Mouse (Mus musculus): ENCODE measurements around the gene Hsd11b2. TPM values are rescaled to one million over a fixed set of nuclear protein-coding genes. Genes with fewer than 3 reads are reported as not detected.

Hsd11b2 gene
- polyA plus RNA-seq, 1 experiment from 2014 or later, result 3.8 TPM

GRCm38 (mm10) chr8:105521995-105522769 is 3.6 kb downstream of the Hsd11b2 start:
- H3K27ac ChIP-seq (ENCODE audit: low read depth), result no peak overlapping the region
- no peaks in the 10 kb centered on the region for H3K27me3 ChIP-seq (replicated peaks; ENCODE audit: control insufficient read depth, insufficient read depth, low read length)
- H3K36me3 ChIP-seq (ENCODE audit: control insufficient read depth, insufficient read depth, low read length), result peaks cover 21% of the 10 kb centered on the region
- H3K9ac ChIP-seq (ENCODE audit: low read length), result no peak overlapping the region
- no peak overlapping the region for H3K4me2 ChIP-seq (ENCODE audit: low read length)
- H3K4me1 ChIP-seq (replicated peaks; ENCODE audit: control insufficient read depth, insufficient read depth, low read length), result peaks cover 43% of the 10 kb centered on the region
- no peak overlapping the region for H3K4me3 ChIP-seq (ENCODE audit: low read depth, low read length)
- DNase-seq (ENCODE audit: low spot score), result no peak
- H3K9me3 ChIP-seq (ENCODE audit: control insufficient read depth, low read length), result no peaks in the 10 kb centered on the region
- ATAC-seq (replicated peaks; ENCODE audit: low FRiP score, low TSS enrichment, low read depth), result no peak
- 64% methylated on average over 21 of the region's 21 CpGs for WGBS

- DNase-seq (ENCODE audit: low spot score), result no peak
- H3K4me3 ChIP-seq (ENCODE audit: low read depth, low read length), result no peak overlapping the region
- 41% methylated on average over 9 of the region's 9 CpGs for WGBS
- no peak overlapping the region for H3K27ac ChIP-seq (ENCODE audit: low read depth)
- no peaks in the 10 kb centered on the region for H3K9me3 ChIP-seq (ENCODE audit: control insufficient read depth, low read length)
- peaks cover 21% of the 10 kb centered on the region for H3K36me3 ChIP-seq (ENCODE audit: control insufficient read depth, insufficient read depth, low read length)
- H3K4me1 ChIP-seq (replicated peaks; ENCODE audit: control insufficient read depth, insufficient read depth, low read length), result peaks cover 36% of the 10 kb centered on the region
- no peak for ATAC-seq (replicated peaks; ENCODE audit: low FRiP score, low TSS enrichment, low read depth)
- H3K27me3 ChIP-seq (replicated peaks; ENCODE audit: control insufficient read depth, insufficient read depth, low read length), result no peaks in the 10 kb centered on the region
- H3K9ac ChIP-seq (ENCODE audit: low read length), result no peak overlapping the region
- H3K4me2 ChIP-seq (ENCODE audit: low read length), result no peak overlapping the region
Measured at GRCm38 (mm10) chr8:105522890-105523289, 4.3 kb downstream of the Hsd11b2 start.

- ATAC-seq (replicated peaks; ENCODE audit: low FRiP score, low TSS enrichment, low read depth), result no peak
- 90% methylated on average over 2 of the region's 2 CpGs for WGBS
Measured at GRCm38 (mm10) chr8:105527110-105527509, 8.6 kb downstream of the Hsd11b2 start.

GRCm38 (mm10) chr8:105528206-105528605 is 9.7 kb downstream of the Hsd11b2 start:
- 94% methylated on average over 1 of the region's 1 CpGs for WGBS
- no peak for DNase-seq (ENCODE audit: low spot score)
- H3K4me2 ChIP-seq (ENCODE audit: low read length), result no peak overlapping the region
- H3K4me3 ChIP-seq (ENCODE audit: low read depth, low read length), result no peak overlapping the region
- H3K27me3 ChIP-seq (replicated peaks; ENCODE audit: control insufficient read depth, insufficient read depth, low read length), result no peaks in the 10 kb centered on the region
- H3K27ac ChIP-seq (ENCODE audit: low read depth), result no peak overlapping the region
- peaks cover 6% of the 10 kb centered on the region for H3K4me1 ChIP-seq (replicated peaks; ENCODE audit: control insufficient read depth, insufficient read depth, low read length)
- peaks cover 33% of the 10 kb centered on the region for H3K36me3 ChIP-seq (ENCODE audit: control insufficient read depth, insufficient read depth, low read length)
- ATAC-seq (replicated peaks; ENCODE audit: low FRiP score, low TSS enrichment, low read depth), result no peak
- H3K9ac ChIP-seq (ENCODE audit: low read length), result no peak overlapping the region
- H3K9me3 ChIP-seq (ENCODE audit: control insufficient read depth, low read length), result no peaks in the 10 kb centered on the region

More at GRCm38 (mm10) chr8:105527110-105527509, 8.6 kb downstream of the Hsd11b2 start:
- Histone ChIP-seq H3K27me3 (replicated peaks; ENCODE audit: control insufficient read depth, insufficient read depth, low read length) (no peaks in the 10 kb centered on the region), H3K4me3 (ENCODE audit: low read depth, low read length) (no peak overlapping the region), H3K4me2 (ENCODE audit: low read length) (no peak overlapping the region), H3K36me3 (ENCODE audit: control insufficient read depth, insufficient read depth, low read length) (peaks cover 33% of the 10 kb centered on the region), H3K9ac (ENCODE audit: low read length) (no peak overlapping the region), H3K4me1 (replicated peaks; ENCODE audit: control insufficient read depth, insufficient read depth, low read length) (peaks cover 9% of the 10 kb centered on the region), H3K9me3 (ENCODE audit: control insufficient read depth, low read length) (no peaks in the 10 kb centered on the region), H3K27ac (ENCODE audit: low read depth) (no peak overlapping the region)
- DNase-seq (ENCODE audit: low spot score), result no peak

GRCm38 (mm10) chr8:105529271-105529670 is 10.7 kb downstream of the Hsd11b2 start:
- ATAC-seq (replicated peaks; ENCODE audit: low FRiP score, low TSS enrichment, low read depth) (no peak), DNase-seq (ENCODE audit: low spot score) (no peak)
- H3K4me1 ChIP-seq (replicated peaks; ENCODE audit: control insufficient read depth, insufficient read depth, low read length), result peaks cover 17% of the 10 kb centered on the region
- WGBS, result 88% methylated on average over 3 of the region's 3 CpGs
- H3K36me3 ChIP-seq (ENCODE audit: control insufficient read depth, insufficient read depth, low read length), result peaks cover 25% of the 10 kb centered on the region
- H3K9ac ChIP-seq (ENCODE audit: low read length), result no peak overlapping the region
- no peaks in the 10 kb centered on the region for H3K9me3 ChIP-seq (ENCODE audit: control insufficient read depth, low read length)
- no peaks in the 10 kb centered on the region for H3K27me3 ChIP-seq (replicated peaks; ENCODE audit: control insufficient read depth, insufficient read depth, low read length)
- no peak overlapping the region for H3K27ac ChIP-seq (ENCODE audit: low read depth)
- no peak overlapping the region for H3K4me2 ChIP-seq (ENCODE audit: low read length)
- H3K4me3 ChIP-seq (ENCODE audit: low read depth, low read length), result no peak overlapping the region

- peaks cover 18% of the 10 kb centered on the region for H3K4me1 ChIP-seq (replicated peaks; ENCODE audit: control insufficient read depth, insufficient read depth, low read length)
- no peak overlapping the region for H3K27ac ChIP-seq (ENCODE audit: low read depth)
- DNase-seq (ENCODE audit: low spot score) (no peak), ATAC-seq (replicated peaks; ENCODE audit: low FRiP score, low TSS enrichment, low read depth) (no peak)
- H3K27me3 ChIP-seq (replicated peaks; ENCODE audit: control insufficient read depth, insufficient read depth, low read length), result no peaks in the 10 kb centered on the region
- H3K9ac ChIP-seq (ENCODE audit: low read length), result no peak overlapping the region
- no peaks in the 10 kb centered on the region for H3K9me3 ChIP-seq (ENCODE audit: control insufficient read depth, low read length)
- H3K36me3 ChIP-seq (ENCODE audit: control insufficient read depth, insufficient read depth, low read length), result peaks cover 12% of the 10 kb centered on the region
- H3K4me3 ChIP-seq (ENCODE audit: low read depth, low read length), result no peak overlapping the region
- H3K4me2 ChIP-seq (ENCODE audit: low read length), result no peak overlapping the region
- 79% methylated on average over 2 of the region's 2 CpGs for WGBS
Measured at GRCm38 (mm10) chr8:105531774-105532173, 13.2 kb downstream of the Hsd11b2 start.

- H3K4me2 ChIP-seq (ENCODE audit: low read length), result no peak overlapping the region
- H3K27me3 ChIP-seq (replicated peaks; ENCODE audit: control insufficient read depth, insufficient read depth, low read length), result no peaks in the 10 kb centered on the region
- WGBS, result 14% methylated on average over 2 of the region's 2 CpGs
- ATAC-seq (replicated peaks; ENCODE audit: low FRiP score, low TSS enrichment, low read depth), result no peak
- DNase-seq (ENCODE audit: low spot score), result no peak
- peaks cover 23% of the 10 kb centered on the region for H3K36me3 ChIP-seq (ENCODE audit: control insufficient read depth, insufficient read depth, low read length)
- H3K9me3 ChIP-seq (ENCODE audit: control insufficient read depth, low read length), result no peaks in the 10 kb centered on the region
- peaks cover 18% of the 10 kb centered on the region for H3K4me1 ChIP-seq (replicated peaks; ENCODE audit: control insufficient read depth, insufficient read depth, low read length)
- no peak overlapping the region for H3K4me3 ChIP-seq (ENCODE audit: low read depth, low read length)
- no peak overlapping the region for H3K9ac ChIP-seq (ENCODE audit: low read length)
- H3K27ac ChIP-seq (ENCODE audit: low read depth), result peak overlapping the region; percentile 73
Measured at GRCm38 (mm10) chr8:105533439-105533838, 14.9 kb downstream of the Hsd11b2 start.

- peak; percentile 89 for DNase-seq (ENCODE audit: low spot score)
- H3K27ac ChIP-seq (ENCODE audit: low read depth), result peak overlapping the region; percentile 73
- H3K27me3 ChIP-seq (replicated peaks; ENCODE audit: control insufficient read depth, insufficient read depth, low read length), result no peaks in the 10 kb centered on the region
- no peak overlapping the region for H3K4me3 ChIP-seq (ENCODE audit: low read depth, low read length)
- H3K9me3 ChIP-seq (ENCODE audit: control insufficient read depth, low read length), result no peaks in the 10 kb centered on the region
- no peak overlapping the region for H3K4me2 ChIP-seq (ENCODE audit: low read length)
- ATAC-seq (replicated peaks; ENCODE audit: low FRiP score, low TSS enrichment, low read depth), result peak; percentile 49; the same call in 1 of the 2 replicates
- 0% methylated on average over 1 of the region's 1 CpGs for WGBS
- H3K9ac ChIP-seq (ENCODE audit: low read length), result no peak overlapping the region
- H3K4me1 ChIP-seq (replicated peaks; ENCODE audit: control insufficient read depth, insufficient read depth, low read length), result peaks cover 18% of the 10 kb centered on the region
- H3K36me3 ChIP-seq (ENCODE audit: control insufficient read depth, insufficient read depth, low read length), result peaks cover 23% of the 10 kb centered on the region
Measured at GRCm38 (mm10) chr8:105533892-105534329, 15.4 kb downstream of the Hsd11b2 start.

GRCm38 (mm10) chr8:105536546-105536945 is 18.0 kb downstream of the Hsd11b2 start:
- no peak overlapping the region for H3K9ac ChIP-seq (ENCODE audit: low read length)
- no peak overlapping the region for H3K4me2 ChIP-seq (ENCODE audit: low read length)
- 79% methylated on average over 3 of the region's 3 CpGs for WGBS
- no peaks in the 10 kb centered on the region for H3K9me3 ChIP-seq (ENCODE audit: control insufficient read depth, low read length)
- no peak overlapping the region for H3K27ac ChIP-seq (ENCODE audit: low read depth)
- peaks cover 18% of the 10 kb centered on the region for H3K4me1 ChIP-seq (replicated peaks; ENCODE audit: control insufficient read depth, insufficient read depth, low read length)
- ATAC-seq (replicated peaks; ENCODE audit: low FRiP score, low TSS enrichment, low read depth) (no peak), DNase-seq (ENCODE audit: low spot score) (no peak)
- peaks cover 23% of the 10 kb centered on the region for H3K36me3 ChIP-seq (ENCODE audit: control insufficient read depth, insufficient read depth, low read length)
- no peaks in the 10 kb centered on the region for H3K27me3 ChIP-seq (replicated peaks; ENCODE audit: control insufficient read depth, insufficient read depth, low read length)
- no peak overlapping the region for H3K4me3 ChIP-seq (ENCODE audit: low read depth, low read length)

Data from intestine, embryonic 14.5 days (tissue).